Mouse (Mus musculus): Measurements from ENCODE around the gene Nsmce1.

The Nsmce1 gene

GRCm38 (mm10) chr7:125490947-125491735 is at the start of gene Nsmce1:
Gene Nsmce1, minus strand, starts transcription at chr7:125491596.
- peak; percentile 96 for DNase-seq (ENCODE audit: low read depth, low spot score)

GRCm38 (mm10) chr7:125541026-125541425 is 49.6 kb upstream of the Nsmce1 start:
- DNase-seq (ENCODE audit: low read depth, low spot score), result no peak

GRCm38 (mm10) chr7:125539351-125539750 is 48.0 kb upstream of the Nsmce1 start:
- DNase-seq (ENCODE audit: low read depth, low spot score), result no peak

- DNase-seq (ENCODE audit: low read depth, low spot score), result no peak
These were observed 36.6 kb upstream of the Nsmce1 start for GRCm38 (mm10) chr7:125527901-125528580.

- DNase-seq (ENCODE audit: low read depth, low spot score), result no peak
These were observed 35.8 kb upstream of the Nsmce1 start for GRCm38 (mm10) chr7:125527186-125527585.

GRCm38 (mm10) chr7:125523051-125523450 is 31.7 kb upstream of the Nsmce1 start:
- no peak for DNase-seq (ENCODE audit: low read depth, low spot score)

- DNase-seq (ENCODE audit: low read depth, low spot score), result no peak
These were observed 28.3 kb upstream of the Nsmce1 start for GRCm38 (mm10) chr7:125519715-125520114.

- DNase-seq (ENCODE audit: low read depth, low spot score), result peak; percentile 31
These were observed 26.1 kb upstream of the Nsmce1 start for GRCm38 (mm10) chr7:125517470-125517869.

GRCm38 (mm10) chr7:125516723-125517122 is 25.3 kb upstream of the Nsmce1 start:
- no peak for DNase-seq (ENCODE audit: low read depth, low spot score)

- no peak for DNase-seq (ENCODE audit: low read depth, low spot score)
These were observed 23.9 kb upstream of the Nsmce1 start for GRCm38 (mm10) chr7:125515081-125515853.

GRCm38 (mm10) chr7:125511852-125512251 is 20.5 kb upstream of the Nsmce1 start:
- no peak for DNase-seq (ENCODE audit: low read depth, low spot score)

- DNase-seq (ENCODE audit: low read depth, low spot score), result no peak
These were observed 20.0 kb upstream of the Nsmce1 start for GRCm38 (mm10) chr7:125511432-125511831.

- no peak for DNase-seq (ENCODE audit: low read depth, low spot score)
These were observed 15.9 kb upstream of the Nsmce1 start for GRCm38 (mm10) chr7:125507279-125507678.

GRCm38 (mm10) chr7:125505568-125505967 is 14.2 kb upstream of the Nsmce1 start:
- DNase-seq (ENCODE audit: low read depth, low spot score), result no peak

GRCm38 (mm10) chr7:125504618-125505017 is 13.2 kb upstream of the Nsmce1 start:
- DNase-seq (ENCODE audit: low read depth, low spot score), result peak; percentile 55

- no peak for DNase-seq (ENCODE audit: low read depth, low spot score)
These were observed 12.1 kb upstream of the Nsmce1 start for GRCm38 (mm10) chr7:125503374-125504092.

- no peak for DNase-seq (ENCODE audit: low read depth, low spot score)
These were observed 9.5 kb upstream of the Nsmce1 start for GRCm38 (mm10) chr7:125500879-125501278.

- DNase-seq (ENCODE audit: low read depth, low spot score), result peak; percentile 69
These were observed 8.8 kb upstream of the Nsmce1 start for GRCm38 (mm10) chr7:125499927-125500868.

- DNase-seq (ENCODE audit: low read depth, low spot score), result no peak
These were observed 4.6 kb upstream of the Nsmce1 start for GRCm38 (mm10) chr7:125495864-125496440.

GRCm38 (mm10) chr7:125492551-125492950 is 1.2 kb upstream of the Nsmce1 start:
- no peak for DNase-seq (ENCODE audit: low read depth, low spot score)

Measured in telencephalon, adult 2 months (tissue).